Mouse (Mus musculus) ES-E14 (cell line): ENCODE data around the gene Apod.

Experiments used
- HCFC1 ChIP-seq: IDR thresholded peaks from 2 replicates; pipeline ENCODE4 v1.6.1; 2012; ENCODE audit warnings: low read length, inconsistent platforms, borderline replicate concordance; ENCODE audit not compliant: insufficient read depth
- MAFK ChIP-seq: IDR thresholded peaks from 2 replicates; pipeline ENCODE4 v1.6.1; 2014; ENCODE audit warnings: mild to moderate bottlenecking, low read depth, low read length, inconsistent platforms; ENCODE audit not compliant: insufficient read depth

GRCm38 (mm10) chr16:31321501-31321900 lies 6.9 kb upstream of the Apod start:
- no peak for TF ChIP-seq HCFC1
- no peak for TF ChIP-seq MAFK
